Mouse (Mus musculus) ES-Bruce4 (cell line): ENCODE measurements around the gene Rab12.

Experiments used
- CTCF ChIP-seq: IDR thresholded peaks from one replicate; pipeline ENCODE4 v1.8.1; 2011; ENCODE audit warnings: low read depth, low read length
- POLR2A ChIP-seq: IDR thresholded peaks from one replicate; pipeline ENCODE4 v1.8.1; 2011; ENCODE audit warnings: low read length; ENCODE audit not compliant: insufficient read depth

DNA sequence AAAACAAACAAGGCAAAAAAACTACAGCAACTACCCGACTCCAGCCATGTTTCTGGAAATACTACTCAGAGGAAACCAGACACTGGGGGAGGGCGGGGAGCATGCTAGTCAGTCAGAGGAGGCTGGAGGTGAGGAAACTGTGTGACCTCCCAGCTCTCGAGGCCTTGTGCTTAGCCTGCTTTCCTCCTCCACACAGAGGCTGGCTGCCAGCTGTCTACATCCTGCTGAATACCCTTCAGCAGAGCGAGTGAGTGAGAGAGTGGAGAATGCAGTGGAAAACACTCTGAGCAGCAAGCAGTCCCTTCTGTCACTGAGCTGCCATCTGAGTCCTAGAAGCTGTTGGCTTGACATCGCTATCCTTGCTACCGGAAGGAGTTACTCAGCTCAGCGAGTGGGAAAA lies 44.7 kb upstream of the Rab12 start:
- TF ChIP-seq POLR2A (no peak), CTCF (no peak)
